Mouse (Mus musculus): ENCODE measurements around the gene Acad11.

- TF ChIP-seq CTCF (IDR thresholded peaks at IDR 0.05; ENCODE audit: extremely low read depth, insufficient read depth, low read length) (no peak), POLR2A (IDR thresholded peaks at IDR 0.05; ENCODE audit: extremely low read depth, insufficient read depth, low read length) (no peak)
Measured at GRCm38 (mm10) chr9:104039031-104039695, 24.0 kb upstream of the Acad11 start.

Data from cortical plate, adult 2 months (tissue).